Mouse (Mus musculus): ENCODE data around the gene Umod. TPM values are rescaled to one million over a fixed set of nuclear protein-coding genes. Genes with fewer than 3 reads are reported as not detected.

Umod gene
- polyA plus RNA-seq, 1 experiment, result not detected

- no peaks in the 10 kb centered on the region for H3K27me3 ChIP-seq (ENCODE audit: control insufficient read depth, insufficient read depth, insufficient read length)
- no peak for TF ChIP-seq USF1 (IDR thresholded peaks at IDR 0.05; ENCODE audit: low read depth)
- TF ChIP-seq MYOD1 (IDR thresholded peaks at IDR 0.05; ENCODE audit: control insufficient read depth, insufficient read length, low read depth), result no peak
- no peak for TF ChIP-seq MYOG (IDR thresholded peaks at IDR 0.05; ENCODE audit: control insufficient read depth, extremely low read depth, insufficient read length)
- TF ChIP-seq CTCF (IDR thresholded peaks at IDR 0.05; ENCODE audit: control insufficient read depth, insufficient read depth, insufficient read length), result no peak
- TF ChIP-seq CEBPB (IDR thresholded peaks at IDR 0.05; ENCODE audit: low read depth), result no peak
- TF ChIP-seq MAX (IDR thresholded peaks at IDR 0.05), result no peak
- TF ChIP-seq FOSL1 (IDR thresholded peaks at IDR 0.05; ENCODE audit: insufficient read depth, low read length, poor library complexity, severe bottlenecking), result no peak
- H3K79me2 ChIP-seq (ENCODE audit: control insufficient read depth, insufficient read depth), result no peaks in the 10 kb centered on the region
- no peaks in the 10 kb centered on the region for H3K79me3 ChIP-seq (ENCODE audit: low read depth)
- no peak overlapping the region for H3ac ChIP-seq (ENCODE audit: control insufficient read depth, insufficient read length, low read depth)
- no peak overlapping the region for H3K4me3 ChIP-seq (ENCODE audit: insufficient read depth, poor library complexity, severe bottlenecking)
- H3K36me3 ChIP-seq (ENCODE audit: control insufficient read depth, insufficient read depth), result no peaks in the 10 kb centered on the region
Observed at GRCm38 (mm10) chr7:119484154-119484553, 5.1 kb upstream of the Umod start.

- H3K79me2 ChIP-seq (ENCODE audit: control insufficient read depth, insufficient read depth), result no peaks in the 10 kb centered on the region
- H3K27me3 ChIP-seq (ENCODE audit: control insufficient read depth, insufficient read depth, insufficient read length), result no peaks in the 10 kb centered on the region
- TF ChIP-seq MAX (IDR thresholded peaks at IDR 0.05) (no peak), CTCF (IDR thresholded peaks at IDR 0.05; ENCODE audit: control insufficient read depth, insufficient read depth, insufficient read length) (no peak), MYOD1 (IDR thresholded peaks at IDR 0.05; ENCODE audit: control insufficient read depth, insufficient read length, low read depth) (no peak), FOSL1 (IDR thresholded peaks at IDR 0.05; ENCODE audit: insufficient read depth, low read length, poor library complexity, severe bottlenecking) (no peak), MYOG (IDR thresholded peaks at IDR 0.05; ENCODE audit: control insufficient read depth, extremely low read depth, insufficient read length) (no peak), CEBPB (IDR thresholded peaks at IDR 0.05; ENCODE audit: low read depth) (no peak), USF1 (IDR thresholded peaks at IDR 0.05; ENCODE audit: low read depth) (no peak)
- H3ac ChIP-seq (ENCODE audit: control insufficient read depth, insufficient read length, low read depth), result no peak overlapping the region
- no peaks in the 10 kb centered on the region for H3K36me3 ChIP-seq (ENCODE audit: control insufficient read depth, insufficient read depth)
- H3K79me3 ChIP-seq (ENCODE audit: low read depth), result no peaks in the 10 kb centered on the region
- H3K4me3 ChIP-seq (ENCODE audit: insufficient read depth, poor library complexity, severe bottlenecking), result no peak overlapping the region
Observed at GRCm38 (mm10) chr7:119476500-119477389, 2.3 kb downstream of the Umod start.

GRCm38 (mm10) chr7:119459185-119459584 lies 19.9 kb downstream of the Umod start, which contains the start of gene Gp2:
Gene Gp2, minus strand, starts transcription at chr7:119459285.
- Histone ChIP-seq H3K79me2 (ENCODE audit: control insufficient read depth, insufficient read depth) (no peaks in the 10 kb centered on the region), H3K79me3 (ENCODE audit: low read depth) (no peaks in the 10 kb centered on the region), H3K4me3 (ENCODE audit: insufficient read depth, poor library complexity, severe bottlenecking) (no peak within 1 kb of the TSS), H3K36me3 (ENCODE audit: control insufficient read depth, insufficient read depth) (no peaks in the 10 kb centered on the region), H3ac (ENCODE audit: control insufficient read depth, insufficient read length, low read depth) (no peak within 1 kb of the TSS), H3K27me3 (ENCODE audit: control insufficient read depth, insufficient read depth, insufficient read length) (no peaks in the 10 kb centered on the region)
- TF ChIP-seq FOSL1 (IDR thresholded peaks at IDR 0.05; ENCODE audit: insufficient read depth, low read length, poor library complexity, severe bottlenecking) (no peak), MYOG (IDR thresholded peaks at IDR 0.05; ENCODE audit: control insufficient read depth, extremely low read depth, insufficient read length) (no peak), CTCF (IDR thresholded peaks at IDR 0.05; ENCODE audit: control insufficient read depth, insufficient read depth, insufficient read length) (no peak), CEBPB (IDR thresholded peaks at IDR 0.05; ENCODE audit: low read depth) (no peak), MYOD1 (IDR thresholded peaks at IDR 0.05; ENCODE audit: control insufficient read depth, insufficient read length, low read depth) (no peak), MAX (IDR thresholded peaks at IDR 0.05) (no peak), USF1 (IDR thresholded peaks at IDR 0.05; ENCODE audit: low read depth) (no peak)

- Histone ChIP-seq H3K4me3 (ENCODE audit: insufficient read depth, poor library complexity, severe bottlenecking) (no peak overlapping the region), H3K27me3 (ENCODE audit: control insufficient read depth, insufficient read depth, insufficient read length) (no peaks in the 10 kb centered on the region), H3K79me2 (ENCODE audit: control insufficient read depth, insufficient read depth) (no peaks in the 10 kb centered on the region), H3K36me3 (ENCODE audit: control insufficient read depth, insufficient read depth) (no peaks in the 10 kb centered on the region), H3ac (ENCODE audit: control insufficient read depth, insufficient read length, low read depth) (no peak overlapping the region), H3K79me3 (ENCODE audit: low read depth) (no peaks in the 10 kb centered on the region)
- TF ChIP-seq MAX (IDR thresholded peaks at IDR 0.05), result no peak
- TF ChIP-seq MYOG (IDR thresholded peaks at IDR 0.05; ENCODE audit: control insufficient read depth, extremely low read depth, insufficient read length), result no peak
- TF ChIP-seq FOSL1 (IDR thresholded peaks at IDR 0.05; ENCODE audit: insufficient read depth, low read length, poor library complexity, severe bottlenecking), result no peak
- TF ChIP-seq CEBPB (IDR thresholded peaks at IDR 0.05; ENCODE audit: low read depth), result no peak
- TF ChIP-seq MYOD1 (IDR thresholded peaks at IDR 0.05; ENCODE audit: control insufficient read depth, insufficient read length, low read depth), result no peak
- TF ChIP-seq USF1 (IDR thresholded peaks at IDR 0.05; ENCODE audit: low read depth), result no peak
- no peak for TF ChIP-seq CTCF (IDR thresholded peaks at IDR 0.05; ENCODE audit: control insufficient read depth, insufficient read depth, insufficient read length)
Observed at GRCm38 (mm10) chr7:119454192-119454591, 24.9 kb downstream of the Umod start.

- TF ChIP-seq USF1 (IDR thresholded peaks at IDR 0.05; ENCODE audit: low read depth) (no peak), MAX (IDR thresholded peaks at IDR 0.05) (no peak), MYOG (IDR thresholded peaks at IDR 0.05; ENCODE audit: control insufficient read depth, extremely low read depth, insufficient read length) (no peak), MYOD1 (IDR thresholded peaks at IDR 0.05; ENCODE audit: control insufficient read depth, insufficient read length, low read depth) (no peak), CTCF (IDR thresholded peaks at IDR 0.05; ENCODE audit: control insufficient read depth, insufficient read depth, insufficient read length) (no peak), CEBPB (IDR thresholded peaks at IDR 0.05; ENCODE audit: low read depth) (no peak), FOSL1 (IDR thresholded peaks at IDR 0.05; ENCODE audit: insufficient read depth, low read length, poor library complexity, severe bottlenecking) (no peak)
- H3ac ChIP-seq (ENCODE audit: control insufficient read depth, insufficient read length, low read depth), result no peak overlapping the region
- H3K79me3 ChIP-seq (ENCODE audit: low read depth), result no peaks in the 10 kb centered on the region
- no peaks in the 10 kb centered on the region for H3K27me3 ChIP-seq (ENCODE audit: control insufficient read depth, insufficient read depth, insufficient read length)
- no peaks in the 10 kb centered on the region for H3K79me2 ChIP-seq (ENCODE audit: control insufficient read depth, insufficient read depth)
- H3K36me3 ChIP-seq (ENCODE audit: control insufficient read depth, insufficient read depth), result no peaks in the 10 kb centered on the region
- H3K4me3 ChIP-seq (ENCODE audit: insufficient read depth, poor library complexity, severe bottlenecking), result no peak overlapping the region
Observed at GRCm38 (mm10) chr7:119443849-119444248, 35.2 kb downstream of the Umod start.
